Mouse (Mus musculus) kidney, embryonic 16.5 days (tissue): ENCODE data around the gene Pi16. TPM values are rescaled to one million over a fixed set of nuclear protein-coding genes. Genes with fewer than 3 reads are reported as not detected.
"Not testable (repeated sequence)": the region's sequence is repeated elsewhere in the genome, so short reads cannot be mapped to it uniquely, and the experiment has no call there.

Experiments used
- ATAC-seq: fragments of 200-750 bp; cut with Nextera tagmentation; 2 replicates; pipeline ENCODE4 v1.8.0; 2017; ENCODE audit warnings: moderate TSS enrichment; ENCODE audit not compliant: low FRiP score, low TSS enrichment
- H3K27ac ChIP-seq: fragments of 300-500 bp; sonication (generic); 2 replicates; pipeline ENCODE4 v1.5.1; 2014; ENCODE audit warnings: low read length
- H3K27me3 ChIP-seq: fragments of 300-500 bp; sonication (generic); 2 replicates; pipeline ENCODE4 v1.6.1; 2014; ENCODE audit warnings: low read length, control low read depth, mixed read lengths; ENCODE audit not compliant: insufficient read depth
- H3K36me3 ChIP-seq: fragments of 300-500 bp; sonication (generic); 2 replicates; pipeline ENCODE4 v1.6.1; 2014; ENCODE audit warnings: low read length, control low read depth, mixed read lengths; ENCODE audit not compliant: insufficient read depth
- H3K4me1 ChIP-seq: fragments of 300-500 bp; sonication (generic); 2 replicates; pipeline ENCODE4 v1.6.1; 2014; ENCODE audit warnings: low read length, control low read depth, mixed read lengths; ENCODE audit not compliant: insufficient read depth
- H3K4me2 ChIP-seq: fragments of 300-500 bp; sonication (generic); replicated peaks from 2 replicates; pipeline ENCODE4 v1.6.1; 2014; ENCODE audit warnings: low read depth, low read length
- H3K4me3 ChIP-seq: fragments of 300-500 bp; sonication (generic); 2 replicates; pipeline ENCODE4 v1.5.1; 2014; ENCODE audit warnings: mild to moderate bottlenecking, low read length
- H3K9ac ChIP-seq: fragments of 300-500 bp; sonication (generic); replicated peaks from 2 replicates; pipeline ENCODE4 v1.6.1; 2014; ENCODE audit warnings: low read length
- H3K9me3 ChIP-seq: fragments of 300-500 bp; sonication (generic); 2 replicates; pipeline ENCODE4 v1.6.1; 2016; ENCODE audit warnings: low read length, control low read depth
- whole genome bisulfite sequencing: fragments of 180-500 bp; shearing (Covaris S2); extraction: QIAGEN DNeasy Blood & Tissue Kit; methylation state at CpG from one replicate; pipeline ENCODE4 v1.1.7; 2014; 5-methylcytosine and 5-hydroxymethylcytosine counted together
- polyA plus RNA-seq: library from polyadenylated mRNA; unstranded; fragments of >200 nt; fragmentation: Nextera tagmentation; extraction: Ambion mirVana; gene quantifications from 2 replicates; pipeline ENCODE4 v1.2.1, GENCODE M21; 2015

Gene Pi16
- polyA plus RNA-seq = 2.4 and 3.1 TPM in 2 replicates

- not testable (repeated sequence) for H3K9me3 ChIP-seq, H3K9ac ChIP-seq, H3K4me3 ChIP-seq, H3K36me3 ChIP-seq, H3K27me3 ChIP-seq, ATAC-seq, H3K4me2 ChIP-seq
- 83% methylated on average over 3 of the region's 3 CpGs for WGBS
- peaks cover 14% of the 10 kb centered on the region for H3K4me1 ChIP-seq
- peak within 1 kb of the TSS; percentile 82 for H3K27ac ChIP-seq
Measured at GRCm38 (mm10) chr17:29317380-29317779, at the start of gene Pi16. Pi16 (plus strand) TSS chr17:29317680.

GRCm38 (mm10) chr17:29267931-29268681 is 49.4 kb upstream of the Pi16 start:
- peak overlapping the region; percentile 87 for H3K4me3 ChIP-seq
- H3K27ac ChIP-seq = peak overlapping the region; percentile 94
- peak overlapping the region; percentile 72 for H3K4me2 ChIP-seq
- no peaks in the 10 kb centered on the region for H3K27me3 ChIP-seq
- H3K9me3 ChIP-seq = no peaks in the 10 kb centered on the region
- H3K9ac ChIP-seq = peak overlapping the region; percentile 95
- 48% methylated on average over 6 of the region's 6 CpGs for WGBS
- H3K4me1 ChIP-seq = peaks cover 22% of the 10 kb centered on the region
- peak; percentile 25; the same call in 1 of the 2 replicates for ATAC-seq
- H3K36me3 ChIP-seq = no peaks in the 10 kb centered on the region

- ATAC-seq = peak; percentile 92
- peak within 1 kb of the TSS; percentile 72 for H3K4me2 ChIP-seq
- H3K4me1 ChIP-seq = peaks cover 22% of the 10 kb centered on the region
- H3K27me3 ChIP-seq = no peaks in the 10 kb centered on the region
- no peaks in the 10 kb centered on the region for H3K36me3 ChIP-seq
- peak within 1 kb of the TSS; percentile 95 for H3K9ac ChIP-seq
- H3K4me3 ChIP-seq = peak within 1 kb of the TSS; percentile 87
- peak within 1 kb of the TSS; percentile 94 for H3K27ac ChIP-seq
- H3K9me3 ChIP-seq = no peaks in the 10 kb centered on the region
- under 1% methylated on average over 60 of the region's 63 CpGs for WGBS
Measured at GRCm38 (mm10) chr17:29268682-29269348, 48.7 kb upstream of the Pi16 start, which contains the start of gene BC004004. BC004004 (plus strand) TSS chr17:29268788.

GRCm38 (mm10) chr17:29269349-29269706 is 48.2 kb upstream of the Pi16 start:
- no peaks in the 10 kb centered on the region for H3K36me3 ChIP-seq
- H3K27ac ChIP-seq = peak overlapping the region; percentile 94
- H3K4me1 ChIP-seq = peaks cover 21% of the 10 kb centered on the region
- 20% methylated on average over 10 of the region's 10 CpGs for WGBS
- peak overlapping the region; percentile 87 for H3K4me3 ChIP-seq
- ATAC-seq = no peak
- no peaks in the 10 kb centered on the region for H3K27me3 ChIP-seq
- H3K9ac ChIP-seq = peak overlapping the region; percentile 95
- H3K9me3 ChIP-seq = no peaks in the 10 kb centered on the region
- peak overlapping the region; percentile 72 for H3K4me2 ChIP-seq

- no peak for ATAC-seq
- Histone ChIP-seq H3K4me3 (no peak overlapping the region), H3K27me3 (no peaks in the 10 kb centered on the region), H3K36me3 (no peaks in the 10 kb centered on the region), H3K4me2 (no peak overlapping the region), H3K4me1 (peaks cover 17% of the 10 kb centered on the region), H3K9ac (no peak overlapping the region), H3K27ac (no peak overlapping the region), H3K9me3 (no peaks in the 10 kb centered on the region)
- WGBS = 90% methylated on average over 9 of the region's 9 CpGs
Measured at GRCm38 (mm10) chr17:29270148-29270698, 47.3 kb upstream of the Pi16 start.

- no peak for ATAC-seq
- Histone ChIP-seq H3K9ac (no peak overlapping the region), H3K4me2 (no peak overlapping the region), H3K27ac (no peak overlapping the region), H3K4me3 (no peak overlapping the region), H3K9me3 (no peaks in the 10 kb centered on the region), H3K4me1 (peaks cover 23% of the 10 kb centered on the region), H3K36me3 (no peaks in the 10 kb centered on the region), H3K27me3 (no peaks in the 10 kb centered on the region)
- WGBS = 81% methylated on average over 7 of the region's 7 CpGs
Measured at GRCm38 (mm10) chr17:29273156-29273555, 44.3 kb upstream of the Pi16 start.

- Histone ChIP-seq H3K27ac (peak overlapping the region; percentile 54; the same call in 1 of the 2 replicates), H3K4me2 (no peak overlapping the region), H3K4me1 (peaks cover 21% of the 10 kb centered on the region), H3K36me3 (0 out of 2 replicates have a peak, but pooled peaks cover 2% of the 10 kb centered on the region), H3K27me3 (no peaks in the 10 kb centered on the region), H3K4me3 (no peak overlapping the region), H3K9ac (no peak overlapping the region), H3K9me3 (no peaks in the 10 kb centered on the region)
- ATAC-seq = no peak
- 72% methylated on average over 11 of the region's 11 CpGs for WGBS
Measured at GRCm38 (mm10) chr17:29273889-29274288, 43.6 kb upstream of the Pi16 start.

- Histone ChIP-seq H3K36me3 (peaks cover 22% of the 10 kb centered on the region), H3K27ac (no peak overlapping the region), H3K4me1 (peaks cover 10% of the 10 kb centered on the region; the same call in 1 of the 2 replicates), H3K4me2 (no peak overlapping the region), H3K27me3 (no peaks in the 10 kb centered on the region), H3K4me3 (no peak overlapping the region), H3K9me3 (no peaks in the 10 kb centered on the region), H3K9ac (no peak overlapping the region)
- WGBS = 84% methylated on average over 5 of the region's 5 CpGs
- ATAC-seq = no peak
Measured at GRCm38 (mm10) chr17:29280422-29280821, 37.1 kb upstream of the Pi16 start.

- 88% methylated on average over 5 of the region's 5 CpGs for WGBS
- Histone ChIP-seq H3K4me3 (no peak overlapping the region), H3K4me2 (no peak overlapping the region), H3K4me1 (peaks cover 10% of the 10 kb centered on the region; the same call in 1 of the 2 replicates), H3K27ac (no peak overlapping the region), H3K9ac (no peak overlapping the region), H3K36me3 (peaks cover 25% of the 10 kb centered on the region), H3K27me3 (no peaks in the 10 kb centered on the region), H3K9me3 (no peaks in the 10 kb centered on the region)
- ATAC-seq = no peak
Measured at GRCm38 (mm10) chr17:29281541-29281940, 35.9 kb upstream of the Pi16 start.
